Mouse (Mus musculus) ES-E14 (cell line): ENCODE data around the gene Ahctf1. TPM values are rescaled to one million over a fixed set of nuclear protein-coding genes. Genes with fewer than 3 reads are reported as not detected.

Source experiments
- DNase-seq: peaks from one replicate; pipeline ENCODE4 v3.0.0-alpha.2; 2013; ENCODE audit warnings: low read depth, low spot score
- H3K27ac ChIP-seq: 2 replicates; pipeline ENCODE4 v1.5.1; 2012; ENCODE audit warnings: low read depth, mild to moderate bottlenecking, low read length, moderate library complexity, mixed read lengths; ENCODE audit not compliant: poor library complexity, insufficient read depth, severe bottlenecking
- H3K36me3 ChIP-seq: 2 replicates; pipeline ENCODE4 v1.6.1; 2012; ENCODE audit warnings: mild to moderate bottlenecking, low read length, moderate library complexity, mixed read lengths; ENCODE audit not compliant: control insufficient read depth, poor library complexity, insufficient read depth, severe bottlenecking
- H3K4me1 ChIP-seq, 2 experiments: fragments of 150-350 bp in 1 of 2; sonication (generic) in 1 of 2; 2 replicates each; pipeline ENCODE4 v1.6.1; 2012; ENCODE audit warnings: low read length in 2 of 2, mild to moderate bottlenecking in 1 of 2, mixed read lengths in 1 of 2; ENCODE audit not compliant: control insufficient read depth in 2 of 2, insufficient read depth in 2 of 2, poor library complexity in 1 of 2
- H3K4me3 ChIP-seq, 2 experiments: fragments of 150-350 bp in 1 of 2; sonication (generic) in 1 of 2; 2 replicates each; pipeline ENCODE4 v1.5.1; 2012; ENCODE audit warnings: low read length in 2 of 2, low read depth in 1 of 2, mild to moderate bottlenecking in 1 of 2, mixed read lengths in 1 of 2; ENCODE audit not compliant: insufficient read depth in 1 of 2, poor library complexity in 1 of 2, severe bottlenecking in 1 of 2
- H3K9ac ChIP-seq: 2 replicates; pipeline ENCODE4 v1.6.1; 2012; ENCODE audit warnings: low read depth, mild to moderate bottlenecking, low read length, mixed read lengths; ENCODE audit not compliant: poor library complexity, insufficient read depth, severe bottlenecking
- H3K9me3 ChIP-seq: fragments of 150-350 bp; sonication (generic); 2 replicates; pipeline ENCODE4 v1.6.1; 2012; ENCODE audit warnings: low read depth, mild to moderate bottlenecking, low read length; ENCODE audit not compliant: control insufficient read depth, insufficient read depth
- CHD2 ChIP-seq: IDR thresholded peaks from 2 replicates; pipeline ENCODE4 v1.6.1; 2014; ENCODE audit warnings: mild to moderate bottlenecking, low read depth, low read length, inconsistent platforms
- HCFC1 ChIP-seq: IDR thresholded peaks from 2 replicates; pipeline ENCODE4 v1.6.1; 2012; ENCODE audit warnings: low read length, inconsistent platforms, borderline replicate concordance; ENCODE audit not compliant: insufficient read depth
- MAFK ChIP-seq: IDR thresholded peaks from 2 replicates; pipeline ENCODE4 v1.6.1; 2014; ENCODE audit warnings: mild to moderate bottlenecking, low read depth, low read length, inconsistent platforms; ENCODE audit not compliant: insufficient read depth
- ZC3H11A ChIP-seq: IDR thresholded peaks from 2 replicates; pipeline ENCODE4 v1.6.1; 2012; ENCODE audit warnings: low read depth, mild to moderate bottlenecking, inconsistent platforms, low read length, borderline replicate concordance
- ZNF384 ChIP-seq: IDR thresholded peaks from 2 replicates; pipeline ENCODE4 v1.6.1; 2012; ENCODE audit warnings: low read depth, low read length, inconsistent platforms
- in situ Hi-C, 2 experiments: fragments of 600-800 bp; cut with MboI; formaldehyde crosslinking; loops; one replicate each; pipeline ENCODE4 v1.15.1; 2025; ENCODE audit warnings: low sequenced_read_pairs in 2 of 2, inconsistent platforms in 1 of 2; ENCODE audit not compliant: unreplicated experiment in 2 of 2
- total RNA-seq: library from RNA; depleted of rRNA; stranded (reverse); fragments of 300-350 nt; gene quantifications from 2 replicates; pipeline ENCODE4 v1.2.3, GENCODE M21; 2012

Ahctf1 gene
- total RNA-seq, 1 experiment = 90.2 TPM

GRCm38 (mm10) chr1:179844894-179845293, 41.4 kb upstream of the Ahctf1 start:
- TF ChIP-seq ZC3H11A (peak; percentile 32; the same call in 1 of the 2 replicates), HCFC1 (no peak)
- DNase-seq = peak; percentile 70
- no peaks in the 10 kb centered on the region for H3K9me3 ChIP-seq
- in situ Hi-C loops = no loop called here
- peaks cover 2 to 3% of the 10 kb centered on the region in 2 experiments; a peak in 1 of 4 replicates for H3K4me1 ChIP-seq
- no peak overlapping the region for H3K9ac ChIP-seq
- H3K27ac ChIP-seq = no peak overlapping the region
- no peaks in the 10 kb centered on the region for H3K36me3 ChIP-seq
- H3K4me3 ChIP-seq = no peak overlapping the region

- Histone ChIP-seq H3K9ac (no peak overlapping the region), H3K36me3 (no peaks in the 10 kb centered on the region), H3K4me3 (no peak overlapping the region), H3K4me1 (peaks cover 2 to 3% of the 10 kb centered on the region in 2 experiments; a peak in 1 of 4 replicates), H3K9me3 (no peaks in the 10 kb centered on the region), H3K27ac (no peak overlapping the region)
- DNase-seq = no peak
- TF ChIP-seq HCFC1 (no peak), ZC3H11A (no peak), ZNF384 (no peak), MAFK (no peak), CHD2 (no peak)
- in situ Hi-C loops = no loop called here
These were observed 40.5 kb upstream of the Ahctf1 start for GRCm38 (mm10) chr1:179843981-179844380.

- in situ Hi-C loops = no loop called here
- peaks cover 2 to 3% of the 10 kb centered on the region in 2 experiments; a peak in 1 of 4 replicates for H3K4me1 ChIP-seq
- H3K4me3 ChIP-seq = no peak overlapping the region
- no peak for DNase-seq
- H3K9me3 ChIP-seq = no peaks in the 10 kb centered on the region
- H3K9ac ChIP-seq = no peak overlapping the region
- H3K36me3 ChIP-seq = no peaks in the 10 kb centered on the region
- TF ChIP-seq CHD2 (no peak), HCFC1 (no peak), ZNF384 (no peak)
- no peak overlapping the region for H3K27ac ChIP-seq
These were observed 39.1 kb upstream of the Ahctf1 start for GRCm38 (mm10) chr1:179842568-179842967.

GRCm38 (mm10) chr1:179836426-179837404, 33.2 kb upstream of the Ahctf1 start:
- in situ Hi-C loops = no loop called here
- no peak for DNase-seq
- Histone ChIP-seq H3K9ac (no peak overlapping the region), H3K4me3 (no peak overlapping the region), H3K4me1 (peaks cover 0 to 2% of the 10 kb centered on the region in 2 experiments; a peak in 1 of 4 replicates), H3K27ac (no peak overlapping the region), H3K9me3 (no peaks in the 10 kb centered on the region), H3K36me3 (no peaks in the 10 kb centered on the region)
- TF ChIP-seq ZNF384 = no peak
- no peak for TF ChIP-seq ZC3H11A
- TF ChIP-seq CHD2 = no peak
- TF ChIP-seq MAFK = no peak
- no peak for TF ChIP-seq HCFC1
